Mouse (Mus musculus) lung, adult 2 months (tissue): ENCODE data around the gene Aif1.

Experiments used
- CTCF ChIP-seq: fragments of 200-500 bp; IDR thresholded peaks from 2 replicates; pipeline ENCODE4 v1.5.1; 2011; ENCODE audit warnings: mild to moderate bottlenecking, low read length, control low read depth; ENCODE audit not compliant: insufficient read depth
- POLR2A ChIP-seq: fragments of 200-500 bp; IDR thresholded peaks from 2 replicates; pipeline ENCODE4 v1.6.1; 2011; ENCODE audit warnings: low read depth, mild to moderate bottlenecking, control low read depth, low read length, borderline replicate concordance; ENCODE audit errors: extremely low read depth

- TF ChIP-seq CTCF: no peak
- TF ChIP-seq POLR2A: no peak
These were observed 37.2 kb upstream of the Aif1 start for GRCm38 (mm10) chr17:35213071-35213470.
